In genomic region chr5:66355147-66355546, GRCm38 (mm10) we compare ENCODE assay signal across 22 mouse cellular contexts.
"Had no signal": no experiment of that assay in that cellular context is flagged by ENCODE, and none has a peak within 500 bp of the region (broad histone marks: within the 10 kb centered on the region; RNA-seq: fewer than 3 reads in every experiment).

No protein-coding gene starts in this region.

- DNase-seq: heart, postnatal 10 days; heart, postnatal 14 days; heart, postnatal 36 days; heart, postnatal 4 days; kidney, adult 11 months; kidney, adult 18-20 months; kidney, adult 2 months; kidney, adult 8-10 months; kidney, adult 9 months; kidney, postnatal 10 days; kidney, postnatal 14 days; kidney, postnatal 25 days; kidney, postnatal 36 days; kidney, postnatal 4 days; layer of hippocampus, adult 9-11 months; layer of hippocampus, postnatal 36 days had no signal

- ATAC-seq: hindbrain, embryonic 16.5 days; hindbrain, postnatal 0 days; inflammation-experienced regulatory T-cells, adult 6 months; intestine, embryonic 15.5 days; intestine, embryonic 16.5 days; intestine, postnatal 0 days had no signal
